Mouse (Mus musculus) heart, embryonic 13.5 days (tissue): ENCODE results near the gene Smyd4. TPM values are rescaled to one million over a fixed set of nuclear protein-coding genes. Genes with fewer than 3 reads are reported as not detected.

Experiments used
- ATAC-seq: fragments of 200-750 bp; cut with Nextera tagmentation; 2 replicates; pipeline ENCODE4 v1.8.0; 2017; ENCODE audit warnings: moderate TSS enrichment; ENCODE audit not compliant: insufficient number of reproducible peaks, low FRiP score, low TSS enrichment; ENCODE audit errors: extremely low read depth
- H3K27ac ChIP-seq: fragments of 300-500 bp; sonication (generic); replicated peaks from 2 replicates; pipeline ENCODE4 v1.5.1; 2015; ENCODE audit warnings: moderate library complexity, mild to moderate bottlenecking, inconsistent platforms
- H3K27me3 ChIP-seq: fragments of 300-500 bp; sonication (generic); replicated peaks from 2 replicates; pipeline ENCODE4 v1.6.1; 2015; ENCODE audit warnings: mild to moderate bottlenecking, inconsistent platforms
- H3K36me3 ChIP-seq: fragments of 300-500 bp; sonication (generic); 2 replicates; pipeline ENCODE4 v1.6.1; 2015; ENCODE audit warnings: mild to moderate bottlenecking, inconsistent platforms
- H3K4me1 ChIP-seq: fragments of 300-500 bp; sonication (generic); 2 replicates; pipeline ENCODE4 v1.6.1; 2015; ENCODE audit warnings: inconsistent platforms
- H3K4me2 ChIP-seq: fragments of 300-500 bp; sonication (generic); 2 replicates; pipeline ENCODE4 v1.6.1; 2015; ENCODE audit warnings: inconsistent platforms, mild to moderate bottlenecking, moderate library complexity
- H3K4me3 ChIP-seq: fragments of 300-500 bp; sonication (generic); 2 replicates; pipeline ENCODE4 v1.5.1; 2015; ENCODE audit warnings: moderate library complexity, mild to moderate bottlenecking, inconsistent platforms
- H3K9ac ChIP-seq: fragments of 300-500 bp; sonication (generic); 2 replicates; pipeline ENCODE4 v1.6.1; 2015; ENCODE audit warnings: inconsistent platforms, mild to moderate bottlenecking, moderate library complexity
- H3K9me3 ChIP-seq: fragments of 300-500 bp; sonication (generic); 2 replicates; pipeline ENCODE4 v1.6.1; 2016; ENCODE audit warnings: inconsistent platforms
- WGBS: fragments of 180-500 bp; shearing (Covaris S2); methylation state at CpG from one replicate; pipeline ENCODE4 v1.1.7; 2015; ENCODE audit warnings: mixed read lengths; 5-methylcytosine and 5-hydroxymethylcytosine counted together
- polyA plus RNA-seq: library from polyadenylated mRNA; unstranded; fragments of >200 nt; fragmentation: Nextera tagmentation; extraction: Ambion mirVana; gene quantifications from 2 replicates; pipeline ENCODE4 v1.2.1, GENCODE M21; 2015

Smyd4 gene
- polyA plus RNA-seq, 1 experiment from 2014 or later: 12.9 TPM

DNA sequence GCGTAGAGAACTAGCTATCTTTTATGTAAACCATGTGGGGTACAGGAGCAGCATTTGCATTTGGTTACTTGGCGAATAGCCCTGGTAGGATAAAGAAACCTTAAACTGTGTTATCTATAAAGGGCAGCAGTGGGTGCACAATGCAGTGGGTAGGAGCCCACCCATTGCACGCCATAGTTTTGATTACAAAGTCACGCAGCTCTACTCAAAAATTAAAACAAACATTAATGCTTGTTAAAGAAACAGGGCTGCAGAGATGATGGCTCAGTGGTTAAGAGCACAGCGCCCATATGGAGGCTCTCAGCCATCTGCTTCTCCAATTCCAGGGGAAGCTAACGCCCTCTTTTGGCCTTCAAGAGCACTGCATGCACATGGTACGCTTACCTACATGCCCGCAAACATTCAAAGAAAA, 24.9 kb upstream of the Smyd4 start:
- Histone ChIP-seq H3K36me3 (peaks cover 17% of the 10 kb centered on the region), H3K4me2 (no peak overlapping the region), H3K4me3 (no peak overlapping the region), H3K9ac (no peak overlapping the region), H3K27ac (no peak overlapping the region), H3K9me3 (no peaks in the 10 kb centered on the region), H3K4me1 (peaks cover 32% of the 10 kb centered on the region), H3K27me3 (no peaks in the 10 kb centered on the region)
- 76% methylated on average over 8 of the region's 8 CpGs for WGBS
- ATAC-seq: no peak

DNA sequence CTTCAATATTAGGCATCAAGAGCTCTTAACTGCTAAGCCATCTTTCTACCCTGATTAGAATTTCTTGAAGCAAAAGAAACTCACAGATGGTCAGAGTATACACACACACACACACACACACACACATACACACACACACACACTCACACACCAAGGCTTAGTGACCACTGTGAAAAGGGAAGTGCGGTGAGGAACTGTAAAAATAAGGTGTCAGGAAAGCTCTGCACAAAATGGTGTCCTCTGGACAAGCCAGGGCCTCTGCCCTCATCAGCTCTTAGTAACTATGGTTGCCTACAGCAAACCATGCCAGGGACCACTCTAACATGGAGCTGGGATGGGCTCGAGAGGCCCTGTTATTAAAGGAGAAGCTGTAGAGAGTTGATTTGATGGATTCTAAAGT, 23.8 kb upstream of the Smyd4 start:
- H3K4me3 ChIP-seq: no peak overlapping the region
- 88% methylated on average over 2 of the region's 2 CpGs for WGBS
- H3K4me1 ChIP-seq: peaks cover 28% of the 10 kb centered on the region
- H3K9ac ChIP-seq: no peak overlapping the region
- peaks cover 20% of the 10 kb centered on the region for H3K36me3 ChIP-seq
- H3K9me3 ChIP-seq: no peaks in the 10 kb centered on the region
- H3K4me2 ChIP-seq: no peak overlapping the region
- H3K27me3 ChIP-seq: no peaks in the 10 kb centered on the region
- no peak overlapping the region; the same call in 1 of the 2 replicates for H3K27ac ChIP-seq
- ATAC-seq: no peak

DNA sequence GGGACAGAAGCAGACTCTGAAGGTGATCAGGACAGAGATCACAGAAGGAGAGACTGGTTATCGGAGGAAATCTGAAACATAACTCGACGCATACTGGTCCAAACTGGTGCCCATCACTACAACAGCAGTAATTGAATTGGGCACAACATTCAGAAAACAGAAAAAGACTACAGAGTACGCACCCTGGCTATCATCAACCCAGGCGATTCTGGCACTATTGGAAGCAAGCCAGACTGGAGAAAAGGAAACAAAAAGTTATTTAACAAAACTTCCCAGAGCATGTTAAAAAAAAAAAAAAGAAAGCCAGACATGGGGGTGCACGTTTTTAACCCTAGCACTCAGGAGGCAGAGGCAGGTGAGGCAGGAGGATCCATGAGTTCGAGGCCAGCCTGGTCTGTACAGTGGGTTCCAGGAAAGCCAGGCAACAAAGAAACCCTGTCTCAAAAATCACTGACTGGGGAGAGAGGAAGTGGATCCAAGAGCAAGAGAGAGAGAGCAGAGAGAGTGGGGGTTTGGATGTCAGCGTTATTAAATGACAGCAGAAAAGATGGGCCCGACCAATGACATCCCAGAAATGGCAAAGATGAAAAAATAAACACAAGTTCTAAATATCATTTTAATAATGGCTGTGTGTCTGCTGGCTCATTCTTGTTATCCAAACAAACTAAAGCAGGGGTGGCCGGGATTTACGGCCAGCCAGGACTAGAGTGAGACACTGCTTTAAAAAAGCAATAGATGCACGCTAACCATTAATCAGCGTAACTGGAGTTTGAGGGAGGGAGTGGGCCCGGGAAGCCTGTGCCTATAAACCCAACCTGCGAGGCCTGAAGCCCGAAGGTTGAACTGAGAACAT, 22.9 kb upstream of the Smyd4 start:
- H3K9me3 ChIP-seq: no peaks in the 10 kb centered on the region
- H3K27ac ChIP-seq: peak overlapping the region; percentile 54; the same call in 1 of the 2 replicates
- no peak overlapping the region for H3K9ac ChIP-seq
- no peak overlapping the region for H3K4me2 ChIP-seq
- H3K4me1 ChIP-seq: peaks cover 28% of the 10 kb centered on the region
- peaks cover 24% of the 10 kb centered on the region for H3K36me3 ChIP-seq
- WGBS: 67% methylated on average over 16 of the region's 16 CpGs
- no peak for ATAC-seq
- no peaks in the 10 kb centered on the region for H3K27me3 ChIP-seq
- H3K4me3 ChIP-seq: no peak overlapping the region

- Histone ChIP-seq H3K9ac (0 out of 2 replicates have a peak overlapping the region, but pooled peaks have one; percentile 33), H3K36me3 (peaks cover 30% of the 10 kb centered on the region), H3K4me1 (peaks cover 28% of the 10 kb centered on the region), H3K4me3 (no peak overlapping the region), H3K27me3 (no peaks in the 10 kb centered on the region), H3K27ac (no peak overlapping the region; the same call in 1 of the 2 replicates), H3K9me3 (no peaks in the 10 kb centered on the region), H3K4me2 (no peak overlapping the region)
- 67% methylated on average over 7 of the region's 7 CpGs for WGBS
- ATAC-seq: no peak
Measured at GRCm38 (mm10) chr11:75325969-75326311, 22.3 kb upstream of the Smyd4 start.

DNA sequence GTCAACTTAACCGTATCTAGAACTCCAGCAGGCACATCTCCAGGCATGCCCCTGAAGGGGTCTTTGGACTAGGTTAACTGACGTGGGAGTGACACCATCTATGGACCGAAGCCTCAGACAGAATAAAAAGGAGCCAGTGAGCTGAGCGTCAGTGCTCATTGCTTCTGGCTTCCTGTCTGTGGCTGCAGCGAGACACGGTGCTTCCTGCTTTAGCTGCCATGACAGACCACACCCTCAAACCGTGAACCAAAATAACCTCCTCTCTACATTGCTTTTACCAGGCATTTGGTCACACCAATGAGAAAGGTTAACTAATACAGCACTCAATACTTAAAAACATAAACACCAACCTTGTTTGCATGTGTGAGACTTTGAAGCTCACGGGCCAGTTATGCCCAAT, 11.6 kb upstream of the Smyd4 start:
- Histone ChIP-seq H3K4me2 (no peak overlapping the region), H3K27me3 (no peaks in the 10 kb centered on the region), H3K36me3 (peaks cover 85% of the 10 kb centered on the region), H3K4me1 (peaks cover 4% of the 10 kb centered on the region; the same call in 1 of the 2 replicates), H3K4me3 (no peak overlapping the region), H3K9me3 (no peaks in the 10 kb centered on the region), H3K27ac (no peak overlapping the region), H3K9ac (no peak overlapping the region)
- ATAC-seq: no peak
- 72% methylated on average over 8 of the region's 8 CpGs for WGBS

DNA sequence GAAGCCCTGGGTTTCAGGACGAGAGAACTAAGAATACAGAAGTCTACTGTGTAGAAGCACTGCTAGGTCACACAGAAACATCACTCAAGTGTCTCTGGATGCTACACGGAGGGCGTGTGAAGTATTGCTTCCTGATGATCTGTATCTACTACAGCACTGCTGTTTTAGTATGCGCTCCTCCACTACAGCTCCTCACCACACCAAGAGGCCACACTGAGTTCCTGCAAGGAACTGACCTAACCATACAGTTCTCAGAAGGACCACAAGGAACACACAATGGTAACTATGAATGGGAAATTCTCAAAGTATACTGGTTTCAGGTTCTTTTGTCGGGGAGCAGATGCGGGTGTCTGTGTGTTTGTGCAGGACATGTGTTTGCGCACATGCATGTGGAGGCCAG, 11.0 kb upstream of the Smyd4 start:
- no peak overlapping the region for H3K9ac ChIP-seq
- H3K4me3 ChIP-seq: no peak overlapping the region
- ATAC-seq: no peak
- H3K36me3 ChIP-seq: peaks cover 84% of the 10 kb centered on the region
- WGBS: 80% methylated on average over 7 of the region's 7 CpGs
- no peak overlapping the region for H3K27ac ChIP-seq
- no peaks in the 10 kb centered on the region for H3K27me3 ChIP-seq
- peaks cover 4% of the 10 kb centered on the region; the same call in 1 of the 2 replicates for H3K4me1 ChIP-seq
- H3K4me2 ChIP-seq: no peak overlapping the region
- no peaks in the 10 kb centered on the region for H3K9me3 ChIP-seq

DNA sequence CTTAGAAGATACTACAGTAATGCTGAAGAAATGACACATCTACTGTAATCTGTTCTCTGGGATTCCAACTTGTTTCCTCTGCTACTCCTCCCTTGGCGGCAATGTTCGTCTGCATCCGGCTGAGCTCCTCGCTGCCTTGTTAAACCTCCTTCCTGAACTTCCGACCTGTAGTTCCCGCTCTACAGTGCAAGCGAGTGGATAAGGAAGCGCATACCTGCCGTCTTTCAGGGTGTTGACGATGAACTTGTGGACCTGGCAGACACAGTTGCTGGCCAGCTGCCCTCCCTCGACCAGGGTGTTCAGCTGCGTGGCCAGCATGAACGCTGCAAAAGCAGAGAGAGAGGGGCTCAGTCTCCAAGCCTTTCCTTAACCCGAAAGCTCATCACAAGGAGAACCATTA, 8.2 kb upstream of the Smyd4 start:
- no peak overlapping the region for H3K9ac ChIP-seq
- peaks cover 15% of the 10 kb centered on the region for H3K4me1 ChIP-seq
- 78% methylated on average over 14 of the region's 14 CpGs for WGBS
- no peak overlapping the region for H3K4me2 ChIP-seq
- H3K27ac ChIP-seq: 0 out of 2 replicates have a peak overlapping the region, but pooled peaks have one; percentile 6
- no peaks in the 10 kb centered on the region for H3K9me3 ChIP-seq
- H3K27me3 ChIP-seq: no peaks in the 10 kb centered on the region
- no peak for ATAC-seq
- peaks cover 67% of the 10 kb centered on the region for H3K36me3 ChIP-seq
- H3K4me3 ChIP-seq: no peak overlapping the region

DNA sequence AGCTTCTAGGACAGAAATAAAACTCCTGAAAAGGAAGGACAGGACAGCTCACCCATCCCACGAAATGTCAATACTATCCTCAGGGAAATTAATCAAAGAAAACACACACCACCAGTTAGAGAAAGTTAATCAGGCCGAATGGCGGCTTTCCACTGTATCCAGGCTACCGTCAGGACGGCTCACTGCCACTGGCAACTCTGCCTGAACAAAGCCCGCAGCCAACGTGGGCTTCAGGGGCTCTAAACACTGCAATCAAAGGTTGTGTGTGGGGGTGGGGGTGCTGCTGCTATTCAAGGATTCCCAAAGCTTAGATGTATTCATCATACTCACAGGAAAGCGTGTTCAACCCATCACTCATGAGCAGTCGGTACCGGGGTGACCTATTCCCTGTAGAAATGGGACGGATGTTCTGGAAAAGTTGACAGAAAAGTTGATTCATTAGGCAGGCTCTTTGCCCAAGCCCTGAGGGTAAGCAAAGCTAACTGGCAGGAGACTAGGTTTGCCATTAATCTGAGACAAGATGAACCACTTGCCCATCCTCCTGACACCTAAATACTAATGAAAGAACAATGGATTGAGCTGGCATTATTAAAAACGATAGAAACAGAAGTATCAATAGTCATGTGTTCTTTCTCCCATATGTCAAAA, 7.4 kb upstream of the Smyd4 start:
- no peak overlapping the region for H3K9ac ChIP-seq
- no peak overlapping the region for H3K4me3 ChIP-seq
- H3K27me3 ChIP-seq: no peaks in the 10 kb centered on the region
- peaks cover 60% of the 10 kb centered on the region for H3K36me3 ChIP-seq
- H3K27ac ChIP-seq: no peak overlapping the region
- H3K4me2 ChIP-seq: no peak overlapping the region
- peaks cover 20% of the 10 kb centered on the region for H3K4me1 ChIP-seq
- no peak for ATAC-seq
- no peaks in the 10 kb centered on the region for H3K9me3 ChIP-seq
- WGBS: 89% methylated on average over 12 of the region's 12 CpGs

DNA sequence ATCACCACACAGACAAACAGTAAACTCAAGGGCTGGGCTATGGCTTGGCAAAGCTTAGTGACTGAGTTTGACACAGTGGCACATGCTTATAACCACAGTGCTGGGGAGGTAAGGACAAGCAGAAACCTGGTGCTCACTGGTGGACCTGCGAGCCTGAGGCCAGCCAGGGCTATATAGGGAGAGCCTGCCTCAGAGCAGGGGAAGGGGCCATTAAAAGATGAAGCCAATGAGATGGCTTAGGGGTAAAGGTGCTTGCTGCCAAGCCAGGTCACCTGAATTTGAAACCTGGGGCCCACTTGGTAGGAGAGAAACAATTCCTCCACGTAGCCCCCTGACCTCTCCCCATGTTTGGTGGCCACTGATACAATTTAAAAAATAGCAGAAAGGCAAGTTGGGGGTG, 5.1 kb upstream of the Smyd4 start:
- H3K4me2 ChIP-seq: no peak overlapping the region
- H3K9ac ChIP-seq: no peak overlapping the region
- peaks cover 40% of the 10 kb centered on the region for H3K36me3 ChIP-seq
- peaks cover 33% of the 10 kb centered on the region for H3K4me1 ChIP-seq
- H3K27me3 ChIP-seq: no peaks in the 10 kb centered on the region
- no peaks in the 10 kb centered on the region for H3K9me3 ChIP-seq
- WGBS: 90% methylated on average over 2 of the region's 2 CpGs
- no peak for ATAC-seq
- H3K27ac ChIP-seq: no peak overlapping the region
- no peak overlapping the region for H3K4me3 ChIP-seq

DNA sequence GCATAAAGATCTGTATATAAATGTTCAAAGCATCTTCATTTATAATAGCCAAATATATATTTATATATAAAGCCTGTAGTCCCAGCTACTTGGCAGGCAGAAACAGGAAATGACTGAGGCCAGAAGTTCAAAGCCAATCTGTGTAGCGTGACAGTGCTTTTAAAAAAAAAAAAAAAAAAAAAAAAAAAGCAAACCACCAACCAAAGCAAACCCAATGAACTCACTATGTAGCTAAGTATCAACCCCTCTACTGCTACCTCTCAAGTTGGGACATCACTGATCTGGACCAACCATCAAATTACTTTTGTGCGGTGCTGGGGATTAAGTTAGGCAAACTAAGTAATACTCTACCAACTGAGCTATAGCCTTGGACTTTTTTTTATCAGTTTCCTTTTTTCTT, 4.1 kb upstream of the Smyd4 start:
- Histone ChIP-seq H3K27ac (no peak overlapping the region), H3K9me3 (no peaks in the 10 kb centered on the region), H3K27me3 (no peaks in the 10 kb centered on the region), H3K9ac (no peak overlapping the region), H3K4me2 (no peak overlapping the region), H3K36me3 (peaks cover 29% of the 10 kb centered on the region), H3K4me3 (no peak overlapping the region), H3K4me1 (peaks cover 39% of the 10 kb centered on the region)
- no peak for ATAC-seq
- 77% methylated on average over 2 of the region's 2 CpGs for WGBS

DNA sequence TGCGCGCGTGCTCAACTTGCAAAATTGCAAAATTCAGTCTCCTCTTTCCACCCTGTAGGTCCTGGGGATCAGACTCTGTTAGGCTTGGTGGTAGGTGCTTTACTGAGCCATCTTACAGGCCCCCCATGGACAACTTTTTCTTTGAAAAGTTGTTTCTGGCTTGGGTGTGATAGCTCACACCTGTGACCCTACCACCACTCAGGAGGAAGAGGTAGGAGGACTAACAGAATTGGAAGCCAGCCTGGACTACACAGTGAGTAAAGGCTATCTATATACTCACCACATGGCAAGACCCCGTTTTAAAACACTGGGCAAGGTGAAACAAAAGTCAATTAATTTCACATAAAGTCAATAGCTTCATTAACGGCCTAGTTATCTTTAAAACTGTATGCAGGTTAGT, 3.5 kb upstream of the Smyd4 start:
- no peaks in the 10 kb centered on the region for H3K9me3 ChIP-seq
- WGBS: 88% methylated on average over 5 of the region's 5 CpGs
- H3K27ac ChIP-seq: no peak overlapping the region
- H3K4me3 ChIP-seq: no peak overlapping the region
- no peak for ATAC-seq
- H3K4me1 ChIP-seq: peaks cover 45% of the 10 kb centered on the region
- H3K9ac ChIP-seq: no peak overlapping the region
- no peak overlapping the region for H3K4me2 ChIP-seq
- H3K36me3 ChIP-seq: peaks cover 23% of the 10 kb centered on the region
- no peaks in the 10 kb centered on the region for H3K27me3 ChIP-seq
